Mouse (Mus musculus): ENCODE measurements at regions not wholly inside any gene's neighbourhood (a gene's known extent, or its start where the extent isn't known, plus 50 kb on each side); places are given as distances from the start of the nearest gene placed in this dataset.
A peak's percentile ranks its signal among the peaks of the same experiment; 100 is the strongest.

DNA sequence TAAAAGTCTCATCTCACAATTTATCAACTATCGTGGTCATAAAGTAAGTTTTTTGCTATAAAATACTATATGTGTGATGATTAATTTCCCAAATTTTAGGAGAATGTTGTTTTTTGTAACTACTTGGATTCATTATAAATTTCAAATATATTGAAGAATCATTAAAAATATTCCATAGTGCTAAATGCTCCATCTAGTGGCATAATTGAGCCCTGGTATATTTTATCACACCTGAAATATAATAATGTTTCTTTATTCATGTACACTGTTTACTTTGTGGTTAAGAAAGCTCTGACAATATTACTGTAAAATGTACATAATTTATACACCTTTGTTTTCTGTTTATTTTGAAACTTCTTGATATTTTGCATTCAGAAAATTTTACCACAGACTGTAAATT, 884.7 kb downstream of the Gm597 start:
- Histone ChIP-seq H3K4me2 (replicated peaks; ENCODE audit: low read depth) (no peak overlapping the region), H3K9ac (ENCODE audit: low read length) (no peak overlapping the region), H3K36me3 (ENCODE audit: control insufficient read depth, insufficient read depth, low read length) (no peaks in the 10 kb centered on the region), H3K4me3 (ENCODE audit: low read depth, low read length) (no peak overlapping the region), H3K9me3 (ENCODE audit: control insufficient read depth, low read length) (no peaks in the 10 kb centered on the region), H3K27ac (replicated peaks) (no peak overlapping the region), H3K4me1 (replicated peaks; ENCODE audit: control insufficient read depth, insufficient read depth) (no peaks in the 10 kb centered on the region), H3K27me3 (ENCODE audit: control insufficient read depth, insufficient read depth, low read length) (no peaks in the 10 kb centered on the region)
- 79% methylated on average over 1 of the region's 1 CpGs for WGBS
- TF ChIP-seq EP300 (optimal IDR thresholded peaks at IDR 0.05) (no peak), CTCF (IDR thresholded peaks at IDR 0.05; ENCODE audit: low read depth) (peak; percentile 25; the same call in 1 of the 2 replicates)
- ATAC-seq (ENCODE audit: low FRiP score, low TSS enrichment) (no peak), DNase-seq (ENCODE audit: low spot score) (no peak)

GRCm38 (mm10) chr1:27883771-27884170, 896.3 kb downstream of the Gm597 start:
- TF ChIP-seq CTCF (IDR thresholded peaks at IDR 0.05; ENCODE audit: low read depth) (no peak), EP300 (optimal IDR thresholded peaks at IDR 0.05) (no peak)
- no peak overlapping the region for H3K4me2 ChIP-seq (replicated peaks; ENCODE audit: low read depth)
- DNase-seq (ENCODE audit: low spot score), result no peak
- no peak overlapping the region for H3K9ac ChIP-seq (ENCODE audit: low read length)
- H3K4me1 ChIP-seq (replicated peaks; ENCODE audit: control insufficient read depth, insufficient read depth), result no peaks in the 10 kb centered on the region
- H3K27me3 ChIP-seq (ENCODE audit: control insufficient read depth, insufficient read depth, low read length), result no peaks in the 10 kb centered on the region
- no peak overlapping the region for H3K27ac ChIP-seq (replicated peaks)
- no peak overlapping the region for H3K4me3 ChIP-seq (ENCODE audit: low read depth, low read length)
- no peaks in the 10 kb centered on the region for H3K9me3 ChIP-seq (ENCODE audit: control insufficient read depth, low read length)
- no peak for ATAC-seq (ENCODE audit: low FRiP score, low TSS enrichment)
- no peaks in the 10 kb centered on the region for H3K36me3 ChIP-seq (ENCODE audit: control insufficient read depth, insufficient read depth, low read length)

Measured in stomach, postnatal 0 days (tissue).